Mouse (Mus musculus) liver, embryonic 12.5 days (tissue): ENCODE measurements at regions not wholly inside any gene's neighbourhood (a gene's known extent, or its start where the extent isn't known, plus 50 kb on each side); places are given as distances from the start of the nearest gene placed in this dataset.

Source experiments
- ATAC-seq: fragments of 200-750 bp; cut with Nextera tagmentation; 2 replicates; pipeline ENCODE4 v1.8.0; 2017; ENCODE audit warnings: moderate number of reproducible peaks, mild to moderate bottlenecking, moderate library complexity
- H3K27ac ChIP-seq: fragments of 300-500 bp; sonication (generic); 2 replicates; pipeline ENCODE4 v1.5.1; 2016; ENCODE audit warnings: mild to moderate bottlenecking
- H3K27me3 ChIP-seq: fragments of 300-500 bp; sonication (generic); replicated peaks from 2 replicates; pipeline ENCODE4 v1.6.1; 2016; ENCODE audit warnings: mild to moderate bottlenecking, moderate library complexity
- H3K36me3 ChIP-seq: fragments of 300-500 bp; sonication (generic); 2 replicates; pipeline ENCODE4 v1.6.1; 2016; ENCODE audit warnings: mild to moderate bottlenecking, moderate library complexity
- H3K4me1 ChIP-seq: fragments of 300-500 bp; sonication (generic); 2 replicates; pipeline ENCODE4 v1.6.1; 2016
- H3K4me2 ChIP-seq: fragments of 300-500 bp; sonication (generic); 2 replicates; pipeline ENCODE4 v1.6.1; 2016; ENCODE audit warnings: mild to moderate bottlenecking, moderate library complexity
- H3K4me3 ChIP-seq: fragments of 300-500 bp; sonication (generic); 2 replicates; pipeline ENCODE4 v1.5.1; 2016; ENCODE audit warnings: mild to moderate bottlenecking, moderate library complexity
- H3K9ac ChIP-seq: fragments of 300-500 bp; sonication (generic); 2 replicates; pipeline ENCODE4 v1.6.1; 2016; ENCODE audit warnings: mild to moderate bottlenecking, moderate library complexity
- H3K9me3 ChIP-seq: fragments of 300-500 bp; sonication (generic); replicated peaks from 2 replicates; pipeline ENCODE4 v1.6.1; 2016; ENCODE audit warnings: mild to moderate bottlenecking, moderate library complexity
- WGBS: fragments of 180-500 bp; shearing (Covaris S2); methylation state at CpG from one replicate; pipeline ENCODE4 v1.1.7; 2016; ENCODE audit not compliant: insufficient replicate concordance; 5-methylcytosine and 5-hydroxymethylcytosine counted together

DNA sequence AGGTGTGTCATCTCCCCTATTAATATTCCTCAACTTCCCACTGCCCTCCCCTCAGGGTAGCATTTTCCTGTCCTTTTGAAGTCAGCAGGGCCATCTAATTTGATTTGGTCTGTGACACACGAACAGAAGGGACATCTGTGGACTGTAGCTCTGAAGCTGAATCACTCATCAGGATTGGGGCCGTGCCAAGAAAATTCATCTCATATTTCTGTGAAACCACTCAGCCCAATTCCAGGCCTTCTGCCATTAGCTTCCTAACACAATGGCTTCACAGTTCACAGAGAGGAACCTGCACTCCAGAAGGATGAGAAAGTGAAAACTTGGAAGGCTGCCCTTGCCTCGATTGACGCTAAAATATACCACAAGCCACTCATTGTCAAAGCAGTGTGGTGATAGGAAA, 86.1 kb downstream of the Abhd5 start:
- no peaks in the 10 kb centered on the region for H3K36me3 ChIP-seq
- H3K4me2 ChIP-seq = no peak overlapping the region
- H3K4me3 ChIP-seq = no peak overlapping the region
- 67% methylated on average over 4 of the region's 4 CpGs for WGBS
- H3K27ac ChIP-seq = no peak overlapping the region
- ATAC-seq = no peak
- H3K9ac ChIP-seq = no peak overlapping the region
- no peaks in the 10 kb centered on the region for H3K4me1 ChIP-seq
- H3K9me3 ChIP-seq = no peaks in the 10 kb centered on the region
- no peaks in the 10 kb centered on the region for H3K27me3 ChIP-seq

DNA sequence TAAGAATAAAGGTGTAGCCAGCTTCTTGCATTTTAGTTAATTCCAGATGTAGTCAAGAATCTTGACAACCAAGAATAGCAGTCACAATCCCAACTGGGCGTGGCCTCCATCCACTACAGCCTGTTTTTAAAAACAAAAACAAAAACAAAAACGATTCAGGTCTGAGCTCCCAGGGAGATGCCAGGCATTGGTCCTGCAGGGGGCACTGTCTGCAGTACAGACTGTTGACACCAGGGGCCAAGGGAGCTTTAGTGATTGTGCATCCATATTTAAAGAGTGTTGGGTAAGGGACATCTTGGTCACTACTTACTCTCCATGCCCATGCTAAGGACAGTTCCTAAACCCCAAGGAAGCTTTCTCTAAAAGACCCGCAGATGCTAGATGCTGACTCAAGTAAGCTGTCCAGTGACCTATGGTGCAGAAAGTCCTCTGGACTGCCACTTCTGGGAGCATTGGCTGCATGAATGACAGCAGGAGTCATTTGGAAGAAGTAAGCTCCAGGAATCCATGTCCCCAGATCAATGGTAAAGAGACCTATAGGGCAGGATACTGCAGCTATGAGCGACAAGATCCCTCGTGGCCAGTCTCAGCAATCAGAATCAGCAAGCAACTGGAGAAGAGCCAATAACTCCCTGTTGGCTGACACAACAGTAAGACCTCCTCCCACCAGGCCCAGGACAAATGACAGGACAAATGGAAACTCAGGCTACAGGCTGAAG, 95.1 kb downstream of the Abhd5 start:
- no peak for ATAC-seq
- H3K4me3 ChIP-seq = no peak overlapping the region
- H3K27ac ChIP-seq = no peak overlapping the region
- 52% methylated on average over 5 of the region's 5 CpGs for WGBS
- no peaks in the 10 kb centered on the region for H3K4me1 ChIP-seq
- H3K4me2 ChIP-seq = no peak overlapping the region
- H3K9ac ChIP-seq = no peak overlapping the region
- no peaks in the 10 kb centered on the region for H3K9me3 ChIP-seq
- no peaks in the 10 kb centered on the region for H3K36me3 ChIP-seq
- H3K27me3 ChIP-seq = no peaks in the 10 kb centered on the region

DNA sequence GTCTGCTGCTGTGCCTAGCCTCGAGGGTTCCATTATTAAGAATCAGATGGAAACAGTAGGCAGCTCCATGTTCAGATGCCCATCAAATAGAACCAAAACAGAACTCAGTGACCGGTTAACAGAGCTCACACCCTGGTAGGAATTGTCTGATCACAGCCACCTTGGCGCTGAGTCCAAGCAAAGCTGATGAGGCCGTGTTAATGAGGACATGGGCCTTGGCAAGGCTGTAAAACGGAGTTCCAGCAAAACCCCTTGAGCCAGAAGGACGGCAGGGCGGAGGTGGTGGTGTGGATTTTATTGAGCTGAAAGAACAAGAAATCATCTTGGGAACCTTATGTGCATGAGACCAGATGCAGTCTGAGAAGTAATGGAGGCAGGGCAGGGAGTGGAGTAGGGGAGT, 96.2 kb downstream of the Abhd5 start:
- H3K27me3 ChIP-seq = no peaks in the 10 kb centered on the region
- no peaks in the 10 kb centered on the region for H3K4me1 ChIP-seq
- H3K9ac ChIP-seq = no peak overlapping the region
- 72% methylated on average over 7 of the region's 7 CpGs for WGBS
- no peaks in the 10 kb centered on the region for H3K36me3 ChIP-seq
- no peak overlapping the region for H3K4me3 ChIP-seq
- H3K4me2 ChIP-seq = no peak overlapping the region
- ATAC-seq = no peak
- no peak overlapping the region for H3K27ac ChIP-seq
- H3K9me3 ChIP-seq = no peaks in the 10 kb centered on the region

GRCm38 (mm10) chr9:122448342-122448741, 96.9 kb downstream of the Abhd5 start:
- H3K4me1 ChIP-seq = no peaks in the 10 kb centered on the region
- H3K4me2 ChIP-seq = no peak overlapping the region
- 73% methylated on average over 4 of the region's 4 CpGs for WGBS
- H3K36me3 ChIP-seq = no peaks in the 10 kb centered on the region
- no peak overlapping the region for H3K9ac ChIP-seq
- H3K27me3 ChIP-seq = no peaks in the 10 kb centered on the region
- no peak overlapping the region for H3K27ac ChIP-seq
- H3K9me3 ChIP-seq = no peaks in the 10 kb centered on the region
- H3K4me3 ChIP-seq = no peak overlapping the region
- no peak for ATAC-seq

DNA sequence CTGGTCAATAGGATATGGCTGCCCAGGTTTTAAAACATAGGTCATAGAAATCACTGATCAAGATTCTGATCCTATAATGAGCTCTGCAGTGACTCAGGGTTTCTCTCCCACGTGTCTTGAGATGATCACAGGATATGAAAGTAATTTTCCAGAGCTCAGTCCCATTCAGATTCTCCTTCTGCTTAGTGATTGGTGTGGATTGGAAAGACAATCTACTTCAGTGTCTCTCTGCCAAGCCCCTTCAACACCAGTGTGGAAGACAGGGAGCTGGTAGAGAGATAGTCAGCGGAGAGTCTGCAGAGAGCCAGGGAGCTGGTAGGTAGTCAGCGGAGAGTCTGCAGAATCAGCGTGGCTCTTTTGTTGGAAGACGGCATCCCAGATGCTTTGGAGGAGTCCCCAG, 99.1 kb downstream of the Abhd5 start:
- no peak overlapping the region for H3K4me3 ChIP-seq
- ATAC-seq = no peak
- no peak overlapping the region for H3K9ac ChIP-seq
- no peak overlapping the region for H3K4me2 ChIP-seq
- 69% methylated on average over 5 of the region's 5 CpGs for WGBS
- no peaks in the 10 kb centered on the region for H3K4me1 ChIP-seq
- H3K9me3 ChIP-seq = no peaks in the 10 kb centered on the region
- H3K36me3 ChIP-seq = no peaks in the 10 kb centered on the region
- H3K27me3 ChIP-seq = no peaks in the 10 kb centered on the region
- H3K27ac ChIP-seq = no peak overlapping the region

- H3K4me2 ChIP-seq = no peak overlapping the region
- no peaks in the 10 kb centered on the region for H3K36me3 ChIP-seq
- H3K4me3 ChIP-seq = no peak overlapping the region
- H3K4me1 ChIP-seq = no peaks in the 10 kb centered on the region
- no peak for ATAC-seq
- H3K9me3 ChIP-seq = no peaks in the 10 kb centered on the region
- 59% methylated on average over 8 of the region's 8 CpGs for WGBS
- H3K27me3 ChIP-seq = no peaks in the 10 kb centered on the region
- no peak overlapping the region for H3K9ac ChIP-seq
- H3K27ac ChIP-seq = no peak overlapping the region
Measured at GRCm38 (mm10) chr9:122455301-122455700, 103.9 kb downstream of the Abhd5 start.

DNA sequence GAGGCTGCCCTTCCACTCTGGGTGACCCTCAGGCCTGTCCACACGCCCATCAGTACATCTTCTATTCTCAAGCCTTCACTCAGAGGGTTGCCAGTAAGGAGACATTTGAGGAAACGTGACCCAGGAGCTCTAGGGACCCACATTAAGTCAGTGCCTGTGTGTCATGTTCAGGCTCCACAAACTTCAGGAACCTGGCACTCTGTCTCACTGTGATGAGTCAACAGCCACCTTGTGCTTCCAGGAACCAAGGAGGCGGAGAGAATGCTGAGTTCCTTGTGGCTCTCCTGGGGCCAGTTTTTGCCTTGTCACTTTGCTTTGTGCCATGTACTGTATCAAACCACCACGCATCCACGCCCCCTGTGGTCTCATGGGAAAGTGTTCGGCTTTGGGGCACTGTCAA, 104.4 kb downstream of the Abhd5 start:
- 51% methylated on average over 6 of the region's 6 CpGs for WGBS
- Histone ChIP-seq H3K9me3 (no peaks in the 10 kb centered on the region), H3K9ac (no peak overlapping the region), H3K36me3 (no peaks in the 10 kb centered on the region), H3K27ac (no peak overlapping the region), H3K4me1 (no peaks in the 10 kb centered on the region), H3K27me3 (no peaks in the 10 kb centered on the region), H3K4me3 (no peak overlapping the region), H3K4me2 (no peak overlapping the region)
- ATAC-seq = no peak

DNA sequence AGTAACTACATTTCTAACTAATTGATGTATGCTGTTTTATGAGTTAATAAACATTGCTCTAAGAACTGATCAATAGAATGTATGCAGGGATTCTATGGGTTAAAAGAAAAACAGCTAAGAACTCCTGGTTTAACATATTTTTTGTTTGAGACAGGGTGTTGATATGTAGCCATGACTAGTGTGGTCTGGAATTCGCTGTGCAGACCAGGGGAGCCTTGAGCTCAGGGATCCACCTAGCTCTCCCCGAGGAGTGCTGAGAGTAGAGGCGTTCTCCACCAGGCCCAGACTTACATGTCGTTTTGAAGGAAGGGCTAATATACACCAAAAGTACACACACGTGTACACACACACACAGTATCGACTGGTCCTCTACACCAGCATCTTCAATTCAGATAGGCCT, 108.1 kb downstream of the Abhd5 start:
- H3K4me2 ChIP-seq = no peak overlapping the region
- no peaks in the 10 kb centered on the region for H3K36me3 ChIP-seq
- no peaks in the 10 kb centered on the region for H3K9me3 ChIP-seq
- no peak overlapping the region for H3K9ac ChIP-seq
- H3K4me3 ChIP-seq = no peak overlapping the region
- H3K4me1 ChIP-seq = no peaks in the 10 kb centered on the region
- no peaks in the 10 kb centered on the region for H3K27me3 ChIP-seq
- ATAC-seq = no peak
- H3K27ac ChIP-seq = no peak overlapping the region
- 68% methylated on average over 6 of the region's 6 CpGs for WGBS

DNA sequence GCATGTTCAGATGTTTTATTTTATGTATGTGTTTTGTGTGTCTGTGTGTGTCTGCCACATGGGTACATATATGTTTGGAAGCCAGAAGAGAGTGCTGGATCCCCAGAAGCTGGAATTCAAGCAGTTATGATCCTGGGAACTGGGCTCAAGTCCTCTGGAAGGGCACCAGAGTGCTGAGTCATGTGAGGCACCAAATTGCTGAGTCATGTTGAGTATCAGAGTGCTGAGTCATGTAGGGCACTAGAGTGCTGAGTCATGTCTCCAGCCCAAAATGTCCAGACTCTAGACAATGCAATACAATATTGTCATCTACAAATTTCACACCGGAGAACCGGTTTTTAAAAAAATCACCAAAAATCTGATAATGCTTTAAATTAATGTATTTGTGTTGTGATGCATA, 120.1 kb downstream of the Abhd5 start:
- no peaks in the 10 kb centered on the region for H3K36me3 ChIP-seq
- H3K9me3 ChIP-seq = no peaks in the 10 kb centered on the region
- H3K27me3 ChIP-seq = no peaks in the 10 kb centered on the region
- no peak overlapping the region for H3K4me2 ChIP-seq
- H3K9ac ChIP-seq = no peak overlapping the region
- no peak overlapping the region for H3K4me3 ChIP-seq
- H3K27ac ChIP-seq = no peak overlapping the region
- 0 out of 2 replicates have a peak, but pooled peaks have one; percentile 21 for ATAC-seq
- WGBS = 87% methylated on average over 2 of the region's 2 CpGs
- H3K4me1 ChIP-seq = 0 out of 2 replicates have a peak, but pooled peaks cover 7% of the 10 kb centered on the region

DNA sequence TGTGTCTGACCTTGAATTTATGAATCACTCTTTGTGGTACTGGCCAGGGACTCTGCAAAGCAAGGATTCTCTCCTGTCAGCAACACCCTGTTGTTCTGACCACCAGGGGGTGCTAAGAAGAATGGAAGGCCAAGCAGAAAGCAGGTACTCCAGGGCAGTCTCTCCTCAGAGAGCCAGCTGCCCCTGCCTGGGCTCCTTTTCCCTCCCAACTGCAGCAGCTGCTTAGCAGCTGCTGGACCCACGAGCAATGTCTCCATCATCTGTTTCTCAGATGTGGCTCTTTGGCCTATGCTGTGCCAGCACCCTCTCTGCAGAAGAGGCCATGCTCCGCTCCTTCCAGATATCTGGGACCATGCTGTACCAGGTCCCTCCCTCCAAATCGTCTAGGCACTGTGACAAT, 124.9 kb downstream of the Abhd5 start:
- H3K4me2 ChIP-seq = no peak overlapping the region
- H3K4me1 ChIP-seq = 0 out of 2 replicates have a peak, but pooled peaks cover 4% of the 10 kb centered on the region
- 42% methylated on average over 3 of the region's 3 CpGs for WGBS
- no peaks in the 10 kb centered on the region for H3K36me3 ChIP-seq
- H3K9me3 ChIP-seq = no peaks in the 10 kb centered on the region
- no peaks in the 10 kb centered on the region for H3K27me3 ChIP-seq
- ATAC-seq = no peak; the same call in 1 of the 2 replicates
- no peak overlapping the region for H3K27ac ChIP-seq
- H3K4me3 ChIP-seq = no peak overlapping the region
- H3K9ac ChIP-seq = no peak overlapping the region

- H3K4me3 ChIP-seq = no peak overlapping the region
- ATAC-seq = no peak
- no peak overlapping the region for H3K27ac ChIP-seq
- H3K9me3 ChIP-seq = no peaks in the 10 kb centered on the region
- H3K9ac ChIP-seq = no peak overlapping the region
- no peak overlapping the region for H3K4me2 ChIP-seq
- 58% methylated on average over 5 of the region's 5 CpGs for WGBS
- no peaks in the 10 kb centered on the region for H3K27me3 ChIP-seq
- no peaks in the 10 kb centered on the region for H3K4me1 ChIP-seq
- no peaks in the 10 kb centered on the region for H3K36me3 ChIP-seq
Measured at GRCm38 (mm10) chr9:122487001-122487400, 135.6 kb downstream of the Abhd5 start.

DNA sequence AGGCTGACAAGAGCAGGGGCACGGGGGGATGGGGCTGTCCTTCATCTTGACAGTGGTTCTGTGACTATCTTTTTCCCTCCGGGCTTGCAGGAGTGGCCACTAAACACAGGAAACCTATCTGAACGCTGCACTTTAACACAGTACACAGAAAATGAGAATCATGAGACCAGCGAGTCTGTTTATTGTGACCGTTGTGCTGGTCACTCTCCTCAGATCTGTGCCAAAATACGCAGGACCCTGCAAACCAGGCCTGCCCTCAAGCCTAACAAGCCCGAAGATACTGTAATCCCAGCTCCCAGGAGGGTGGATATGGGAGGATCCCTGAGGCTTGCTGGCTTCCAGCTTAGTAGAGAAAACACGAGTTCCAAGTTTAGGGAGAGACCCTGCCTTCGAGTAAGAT, 143.3 kb downstream of the Abhd5 start:
- no peak for ATAC-seq
- no peak overlapping the region for H3K4me2 ChIP-seq
- no peaks in the 10 kb centered on the region for H3K36me3 ChIP-seq
- no peak overlapping the region for H3K4me3 ChIP-seq
- H3K9me3 ChIP-seq = no peaks in the 10 kb centered on the region
- H3K4me1 ChIP-seq = no peaks in the 10 kb centered on the region
- H3K9ac ChIP-seq = no peak overlapping the region
- 54% methylated on average over 9 of the region's 9 CpGs for WGBS
- no peaks in the 10 kb centered on the region for H3K27me3 ChIP-seq
- no peak overlapping the region for H3K27ac ChIP-seq

DNA sequence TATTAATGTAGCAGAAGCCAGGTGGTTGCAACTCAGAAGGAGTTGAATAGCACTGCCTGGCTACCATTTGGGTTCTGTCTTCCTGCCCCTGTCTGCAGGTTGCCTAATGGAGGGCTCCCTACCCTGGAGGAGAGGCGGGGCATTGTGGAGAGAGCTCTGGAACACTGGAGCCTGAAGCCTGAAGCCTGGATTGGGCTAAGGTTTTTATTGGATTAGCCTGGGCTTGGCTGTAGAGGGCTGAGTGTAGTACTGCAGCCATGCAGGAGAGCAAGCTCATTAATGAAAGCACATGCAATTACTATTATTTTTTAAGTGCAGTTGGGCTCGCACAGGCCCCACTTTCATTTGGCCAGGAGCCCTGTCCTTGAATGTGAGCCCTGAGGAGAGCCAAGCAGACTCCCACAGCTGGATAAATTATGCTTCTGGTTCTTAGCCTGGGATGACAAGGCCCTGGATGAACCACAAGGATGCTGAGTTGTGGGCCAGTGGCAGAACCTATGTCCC, 145.1 kb downstream of the Abhd5 start:
- Histone ChIP-seq H3K27ac (no peak overlapping the region), H3K4me1 (no peaks in the 10 kb centered on the region), H3K27me3 (no peaks in the 10 kb centered on the region), H3K4me3 (no peak overlapping the region), H3K9ac (no peak overlapping the region), H3K36me3 (no peaks in the 10 kb centered on the region), H3K9me3 (no peaks in the 10 kb centered on the region), H3K4me2 (no peak overlapping the region)
- no peak for ATAC-seq
- WGBS = 66% methylated on average over 2 of the region's 2 CpGs
